Mouse (Mus musculus): ENCODE data around the gene Tppp3.

The Tppp3 gene

DNA sequence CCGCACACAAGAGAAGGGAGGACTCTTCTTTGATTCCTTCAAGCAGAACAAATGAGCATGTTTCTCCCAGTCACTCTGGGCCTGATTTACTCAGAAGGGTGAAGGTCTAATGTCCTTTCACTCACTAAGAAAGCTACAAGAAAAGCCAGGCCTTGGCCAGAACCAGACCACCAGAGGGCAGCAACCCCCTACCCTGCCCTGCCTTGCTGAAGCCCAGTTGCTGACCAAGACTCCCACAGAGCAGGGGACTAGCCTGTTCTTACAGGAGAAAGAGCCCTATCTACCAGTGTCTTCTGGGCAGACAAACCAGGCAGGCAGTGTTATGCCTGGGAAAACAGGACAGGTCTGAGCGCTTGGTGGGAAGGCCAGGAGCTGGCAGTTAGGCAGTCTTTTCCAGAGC is 13.1 kb upstream of the Tppp3 start:
- in situ Hi-C loops (cut with MboI) = no loop called here

- in situ Hi-C loops (cut with MboI) = no loop called here
Observed at GRCm38 (mm10) chr8:105484030-105484368, 12.7 kb upstream of the Tppp3 start.

DNA sequence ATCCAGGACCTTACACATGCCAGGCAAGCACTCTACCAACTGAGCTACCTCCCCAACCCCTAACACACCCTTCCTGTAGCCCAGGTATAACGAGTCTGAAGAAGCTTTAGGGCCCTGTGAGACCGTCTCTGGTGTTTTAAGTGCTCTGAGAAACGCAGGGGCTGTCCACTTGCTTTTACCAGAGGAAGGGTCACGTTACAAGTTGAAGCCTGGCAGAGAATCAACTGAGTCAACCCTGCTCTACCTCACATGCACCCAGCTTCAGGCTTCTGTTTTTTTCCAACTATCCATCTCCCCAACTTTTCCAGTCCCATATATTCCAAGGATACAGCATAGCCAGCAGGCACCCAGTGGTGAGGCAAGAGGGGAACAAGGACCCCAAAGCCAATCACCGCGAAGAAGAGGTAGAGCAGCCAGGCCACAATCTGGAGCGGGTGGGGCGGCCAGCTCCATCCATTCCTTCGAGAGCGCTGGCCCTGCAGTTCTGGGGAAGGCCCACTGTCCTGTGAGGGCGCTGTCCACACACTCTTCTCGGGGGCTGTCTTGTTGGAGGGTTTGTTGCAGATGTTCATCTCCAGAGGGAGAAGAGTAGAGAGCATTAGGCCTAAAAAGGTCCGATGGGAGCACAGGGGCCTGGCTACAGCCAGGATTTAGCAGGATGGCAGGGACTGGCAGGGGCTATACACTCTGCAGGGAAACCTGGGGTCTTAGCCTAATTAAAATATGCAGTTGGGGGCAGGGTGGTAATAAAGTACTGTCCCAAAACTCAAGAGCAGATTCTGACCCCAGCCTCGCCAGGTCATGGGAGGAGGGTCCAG is 12.1 kb upstream of the Tppp3 start:
- in situ Hi-C loops (cut with MboI) = no loop called here

GRCm38 (mm10) chr8:105482123-105482522 is 10.8 kb upstream of the Tppp3 start:
- in situ Hi-C loops (cut with MboI) = no loop called here

DNA sequence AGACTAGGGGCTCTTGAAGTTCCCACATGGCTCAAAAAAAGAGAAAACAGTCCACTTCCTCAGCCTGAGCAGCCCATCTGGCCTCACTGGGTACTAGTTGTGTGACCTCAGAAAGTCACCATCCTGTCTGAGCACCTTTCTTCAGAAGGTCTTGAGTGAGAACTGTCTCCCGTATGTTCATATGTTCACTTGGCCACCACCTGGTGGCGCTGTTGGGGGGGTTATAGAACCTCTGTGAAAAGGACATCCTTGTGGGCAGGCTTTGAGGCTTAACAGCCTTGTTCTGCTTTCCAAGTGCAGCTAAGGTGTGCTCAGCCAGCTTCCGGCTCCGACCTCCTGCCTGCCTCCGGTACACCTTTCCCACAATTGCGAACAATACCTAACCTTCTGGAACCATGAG is 10.1 kb upstream of the Tppp3 start:
- in situ Hi-C loops (cut with MboI) = no loop called here

- in situ Hi-C loops (cut with MboI) = no loop called here
Observed at GRCm38 (mm10) chr8:105481013-105481412, 9.7 kb upstream of the Tppp3 start.

- in situ Hi-C loops (cut with MboI) = no loop called here
Observed at GRCm38 (mm10) chr8:105477792-105478191, 6.5 kb upstream of the Tppp3 start.

DNA sequence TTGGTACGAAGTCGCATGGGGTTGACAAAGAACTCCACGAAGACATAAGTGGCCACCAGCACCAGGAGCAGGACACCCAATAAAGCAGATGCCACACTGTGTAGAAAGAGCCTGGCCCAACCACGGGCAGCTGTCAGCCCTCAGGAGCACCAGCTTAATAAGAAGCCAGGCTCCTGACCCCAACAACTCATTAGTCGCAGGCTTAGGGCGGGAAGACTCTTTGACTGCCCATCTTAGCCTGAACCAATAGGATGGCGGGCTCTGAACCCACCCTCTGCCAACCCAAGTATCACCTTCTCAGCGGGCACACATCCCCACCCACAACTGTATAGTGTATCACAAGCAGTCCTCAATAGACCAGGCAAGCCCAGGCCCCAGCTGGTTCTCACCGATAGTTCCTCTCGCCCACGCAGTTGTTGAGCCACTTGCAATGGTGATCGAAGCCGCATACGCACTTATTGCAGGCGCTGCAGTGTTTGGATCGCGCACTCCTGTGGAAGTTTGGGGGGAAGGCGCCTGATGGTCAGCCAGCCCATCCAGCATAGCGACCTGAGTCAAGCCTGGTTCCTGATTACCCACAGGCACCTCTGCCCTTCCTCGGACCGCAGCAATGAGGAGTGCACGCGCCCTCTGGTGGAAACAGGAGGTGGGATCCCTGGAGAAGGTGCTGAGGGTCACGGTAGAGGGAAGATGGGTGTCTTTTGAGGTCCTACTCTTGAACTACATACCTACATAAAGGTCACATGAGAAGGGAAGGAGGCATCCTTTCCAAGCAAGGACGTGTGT is 5.5 kb upstream of the Tppp3 start:
- in situ Hi-C loops (cut with MboI) = no loop called here

DNA sequence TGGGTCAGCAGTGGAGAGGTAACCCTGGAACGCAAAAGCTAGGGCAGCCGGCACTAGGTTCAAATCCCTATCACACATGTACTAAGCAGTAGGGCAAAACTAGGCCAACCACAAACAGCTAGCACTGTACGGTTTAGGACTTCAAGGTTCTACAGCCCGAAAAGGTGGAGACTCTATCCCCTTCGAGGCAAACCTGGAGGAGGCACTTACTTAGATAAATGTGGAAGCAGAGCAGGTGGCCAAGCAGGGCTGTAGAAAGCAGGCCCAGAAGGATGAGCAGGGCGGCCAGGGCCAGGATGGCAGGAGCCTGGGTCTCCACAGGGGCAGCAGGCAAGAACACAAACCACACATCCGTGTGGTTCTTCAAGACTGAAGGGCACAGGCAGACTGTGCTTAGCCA is 4.8 kb upstream of the Tppp3 start:
- in situ Hi-C loops (cut with MboI) = no loop called here

- in situ Hi-C loops (cut with MboI) = no loop called here
Observed at GRCm38 (mm10) chr8:105475742-105476141, 4.4 kb upstream of the Tppp3 start.

GRCm38 (mm10) chr8:105475254-105475653 is 3.9 kb upstream of the Tppp3 start:
- in situ Hi-C loops (cut with MboI) = no loop called here

DNA sequence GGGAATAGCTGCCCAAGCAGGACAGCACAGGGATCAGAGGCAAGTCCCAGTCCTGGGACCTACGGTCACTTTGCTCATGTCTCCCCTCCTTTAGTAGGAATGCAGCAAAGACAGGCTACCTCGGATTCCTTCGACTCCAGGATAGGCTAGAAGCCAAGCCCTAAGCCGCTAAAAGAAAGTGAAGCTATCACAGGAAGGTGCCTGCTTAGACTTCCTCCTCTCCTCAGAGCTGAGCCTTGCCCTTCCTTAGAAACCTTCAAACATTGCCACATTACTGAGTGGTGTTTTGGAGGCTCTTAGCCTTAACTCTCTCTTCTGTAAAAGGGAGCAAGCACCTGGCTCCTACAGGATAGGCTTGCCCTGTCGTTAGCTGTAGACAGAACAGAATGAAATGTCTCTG is 3.4 kb upstream of the Tppp3 start:
- in situ Hi-C loops (cut with MboI) = no loop called here

DNA sequence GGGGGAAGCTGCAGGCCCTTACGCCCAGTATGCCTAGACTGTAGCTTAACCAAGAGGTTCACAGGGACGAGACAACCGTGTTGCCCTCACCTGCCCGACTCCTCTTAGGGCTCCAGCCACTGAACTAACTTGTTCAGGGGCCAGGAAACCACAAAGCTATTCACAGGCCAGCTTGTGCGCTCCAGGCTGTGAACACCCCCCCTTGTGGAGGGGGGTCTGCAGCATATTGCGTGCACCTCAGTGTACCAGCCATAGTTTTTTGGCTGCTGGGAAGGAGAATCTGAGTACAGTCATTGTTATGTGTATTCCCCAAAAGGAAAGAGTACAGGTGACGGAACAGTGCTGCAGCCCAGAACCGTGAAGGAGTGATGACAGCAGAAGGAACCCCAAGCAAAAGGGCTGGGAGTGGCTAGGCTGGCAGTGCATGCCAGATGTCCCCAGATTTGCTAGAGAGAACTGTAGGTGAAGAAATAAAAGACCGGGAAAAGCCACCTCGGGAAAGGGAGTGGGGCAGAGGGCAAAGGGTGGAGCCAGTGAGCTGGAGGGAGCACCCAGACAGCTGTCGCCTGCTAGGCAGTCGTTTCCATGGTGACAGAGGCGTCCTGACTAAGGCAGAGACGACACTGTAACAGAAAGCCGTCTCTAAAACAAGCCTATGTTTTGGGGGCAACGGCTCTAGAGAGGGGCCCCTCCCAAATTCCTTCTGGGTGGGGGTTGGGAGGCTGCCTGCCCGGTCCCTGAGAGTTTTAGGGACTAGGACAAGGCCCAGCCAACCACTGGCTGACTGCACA is 2.7 kb upstream of the Tppp3 start:
- in situ Hi-C loops (cut with MboI) = no loop called here

- in situ Hi-C loops (cut with MboI) = no loop called here
Observed at GRCm38 (mm10) chr8:105472983-105473382, 1.7 kb upstream of the Tppp3 start.

DNA sequence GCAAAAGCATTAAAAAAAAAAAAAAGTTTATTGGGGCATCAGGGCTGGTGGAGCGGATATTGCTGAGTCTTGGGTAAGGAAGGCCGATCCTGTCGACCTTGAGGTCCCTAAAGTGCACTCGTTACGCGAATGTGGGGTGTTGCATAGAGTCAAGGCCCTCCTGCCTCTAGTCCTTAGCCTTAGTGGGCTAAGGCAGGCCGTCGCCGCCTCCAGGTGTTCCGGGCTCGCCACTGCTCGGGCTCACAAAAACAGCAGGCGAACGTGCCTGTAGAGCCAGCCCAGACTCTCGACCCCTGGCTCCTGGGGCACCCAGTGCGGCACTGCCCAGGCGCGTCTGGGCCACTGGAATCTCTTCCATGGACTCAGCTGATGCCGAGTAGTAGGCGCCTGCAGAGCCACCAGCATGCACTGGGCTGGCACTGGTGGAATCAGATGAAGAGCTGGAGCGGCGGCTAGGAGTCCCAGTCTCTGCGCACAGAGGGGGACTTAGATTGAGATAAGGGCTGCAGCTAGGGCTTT is 1.1 kb upstream of the Tppp3 start:
- in situ Hi-C loops (cut with MboI) = no loop called here

DNA sequence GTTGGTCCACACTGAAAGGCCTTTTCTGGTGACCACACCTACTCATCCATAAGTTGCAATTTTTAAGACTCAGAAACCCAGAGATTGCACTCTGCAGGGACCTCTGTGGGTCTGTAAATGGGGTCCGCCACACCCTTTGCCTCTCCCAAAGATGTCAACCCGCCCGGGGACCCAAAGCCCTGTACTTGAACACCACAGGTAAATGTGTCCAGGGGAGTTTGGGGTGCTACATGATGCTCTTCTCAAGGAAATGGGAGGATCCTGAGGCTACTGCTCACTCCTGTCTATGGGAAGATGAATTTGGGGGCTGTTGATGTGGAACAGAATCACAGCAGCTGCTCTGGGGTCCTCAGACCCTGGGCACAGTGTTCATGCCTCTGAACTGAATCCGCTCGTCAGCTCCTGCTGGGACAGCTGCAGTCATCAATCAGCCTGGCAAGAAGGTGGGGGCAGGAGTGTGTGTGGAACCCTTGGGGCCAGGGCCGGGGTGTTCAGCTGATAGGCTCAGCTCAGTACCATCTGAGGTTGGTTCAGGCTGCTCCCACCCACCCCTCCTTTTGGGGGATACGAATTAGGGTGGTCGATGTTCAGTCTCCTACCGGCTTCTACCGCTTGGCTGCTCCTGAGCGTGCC is 529 bp downstream of the Tppp3 start:
- in situ Hi-C loops (cut with MboI) = no loop called here

- in situ Hi-C loops (cut with MboI) = no loop called here
Observed at GRCm38 (mm10) chr8:105470262-105470661, 1.1 kb downstream of the Tppp3 start.

DNA sequence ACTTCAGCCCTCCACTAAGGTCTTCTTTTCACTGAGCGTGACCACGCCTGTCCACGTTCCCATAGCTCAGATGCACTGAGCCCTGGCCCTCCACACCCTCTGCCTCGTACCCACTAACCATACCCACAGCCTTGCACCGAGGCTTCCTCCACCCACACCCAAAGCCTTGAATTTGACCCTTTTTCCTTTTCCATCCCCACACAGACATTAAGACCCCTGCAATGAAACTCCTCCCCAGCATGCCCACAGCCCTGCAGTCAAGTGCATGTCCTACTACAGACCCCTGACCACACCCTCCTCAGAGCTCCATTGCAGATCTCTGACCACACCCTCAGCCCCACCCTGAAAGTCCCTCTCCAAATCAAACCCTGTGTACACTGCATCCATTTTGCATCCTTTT is 1.5 kb downstream of the Tppp3 start:
- in situ Hi-C loops (cut with MboI) = no loop called here

DNA sequence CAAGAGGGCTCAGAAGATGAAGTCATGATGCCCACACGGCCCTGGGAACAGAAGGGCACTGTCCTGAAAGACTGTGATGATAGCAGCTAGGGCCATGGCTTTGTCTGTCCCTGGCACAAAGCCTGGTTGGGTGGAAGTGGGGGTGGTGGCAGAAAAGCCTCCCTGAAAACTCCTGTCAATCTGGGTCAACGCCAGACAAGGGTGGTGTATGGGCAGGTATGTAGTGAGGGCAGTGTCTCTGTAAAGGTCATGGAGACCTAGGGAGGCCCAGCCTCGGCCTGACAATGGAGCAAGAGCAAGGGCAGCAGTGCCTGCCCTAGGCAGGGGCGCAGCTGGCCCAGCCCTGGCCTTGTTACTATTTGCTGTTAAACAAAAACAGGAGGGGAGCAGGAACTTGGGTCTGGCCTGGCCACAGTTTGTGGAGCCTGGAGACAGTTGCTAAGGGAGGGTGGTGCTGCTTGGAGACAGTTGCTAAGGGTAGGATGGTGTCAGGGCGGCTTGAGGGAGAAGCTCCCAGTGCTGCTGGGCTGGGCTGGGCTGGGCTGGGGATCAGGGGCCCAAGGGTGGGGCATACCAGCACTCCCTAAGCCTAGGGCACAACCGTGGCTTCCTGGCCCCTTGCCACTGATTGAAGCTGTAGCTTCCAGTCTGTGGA is 2.2 kb downstream of the Tppp3 start:
- in situ Hi-C loops (cut with MboI) = no loop called here

GRCm38 (mm10) chr8:105468002-105468720 is 3.2 kb downstream of the Tppp3 start:
- in situ Hi-C loops (cut with MboI) = no loop called here
